Mouse (Mus musculus) CD4-positive, CD25-positive, alpha-beta regulatory T cell, adult 4 months (primary cell): ENCODE results near the gene Olfr904. TPM values are rescaled to one million over a fixed set of nuclear protein-coding genes. Genes with fewer than 3 reads are reported as not detected.
"Not testable (repeated sequence)": the region's sequence is repeated elsewhere in the genome, so short reads cannot be mapped to it uniquely, and the experiment has no call there.

Experiments used
- ATAC-seq: one replicate; pipeline ENCODE4 v1.8.0; 2017
- polyA plus RNA-seq, 2 experiments: library from polyadenylated mRNA; unstranded; fragments of 100-300 nt; shearing (Covaris generic); gene quantifications; one replicate each; pipeline ENCODE4 v1.2.1; 2017

Gene Olfr904
- polyA plus RNA-seq = not detected

GRCm38 (mm10) chr9:38462844-38463243 lies at the start of gene Olfr904:
TSS of gene Olfr904 (plus strand) at chr9:38463144.
- no peak for ATAC-seq

DNA sequence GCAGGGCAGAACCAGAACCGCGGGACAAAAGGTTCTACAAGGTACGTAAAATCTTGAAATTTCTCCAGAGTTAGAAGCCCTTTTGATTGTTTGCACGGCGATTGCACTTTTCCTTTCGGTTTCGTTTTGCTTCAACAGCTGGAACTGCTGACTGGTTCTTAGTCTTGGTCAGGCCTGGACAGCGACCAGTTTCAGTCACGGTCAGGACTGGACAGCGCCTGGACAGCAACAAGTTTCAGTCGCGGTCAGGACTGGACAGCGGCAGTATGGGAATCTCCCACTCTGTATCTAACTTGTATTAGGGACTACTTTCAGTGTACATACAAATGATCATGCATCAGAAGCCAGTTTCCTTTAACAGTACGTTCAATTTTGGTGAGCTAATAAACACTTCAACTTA lies 49.4 kb upstream of the Olfr904 start:
- not testable (repeated sequence) for ATAC-seq

DNA sequence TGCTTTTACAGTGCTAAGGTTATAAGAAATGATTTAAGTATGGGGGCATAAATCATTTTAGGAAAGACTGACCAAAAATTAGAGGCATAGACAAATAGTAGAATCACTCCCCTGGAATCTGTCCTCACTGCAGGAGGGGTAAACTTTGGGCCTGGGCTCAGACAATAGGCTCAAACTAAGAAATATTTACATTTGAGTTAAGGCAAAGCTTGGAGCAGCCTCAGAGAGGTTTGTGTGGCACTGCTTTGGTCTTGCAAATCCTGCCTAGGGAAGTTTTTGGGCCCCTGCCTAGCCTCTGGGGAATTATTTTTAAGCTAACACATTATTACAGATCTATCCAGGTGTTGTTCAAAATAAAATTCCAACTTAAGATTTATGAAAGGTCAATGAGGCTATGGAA lies 39.1 kb upstream of the Olfr904 start:
- ATAC-seq = no peak

DNA sequence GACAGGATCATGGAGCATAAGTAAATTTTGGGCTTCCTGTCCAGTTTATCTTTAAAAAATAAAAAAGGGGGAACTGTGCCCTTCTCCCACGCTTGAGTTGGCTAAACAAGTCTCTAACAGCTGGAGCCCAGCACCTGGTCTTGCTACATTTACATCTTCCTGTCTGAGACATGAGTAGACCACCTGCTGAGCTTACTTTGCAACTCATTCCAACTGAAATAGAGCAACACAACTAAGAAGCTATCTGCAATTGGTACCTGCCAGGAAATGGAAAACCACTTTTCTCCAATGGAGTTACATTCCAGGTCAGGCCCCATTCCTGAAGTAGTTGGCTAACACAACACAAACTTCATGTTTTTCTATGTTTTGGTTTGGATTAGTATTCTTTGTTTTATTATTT lies 35.9 kb upstream of the Olfr904 start:
- no peak for ATAC-seq

DNA sequence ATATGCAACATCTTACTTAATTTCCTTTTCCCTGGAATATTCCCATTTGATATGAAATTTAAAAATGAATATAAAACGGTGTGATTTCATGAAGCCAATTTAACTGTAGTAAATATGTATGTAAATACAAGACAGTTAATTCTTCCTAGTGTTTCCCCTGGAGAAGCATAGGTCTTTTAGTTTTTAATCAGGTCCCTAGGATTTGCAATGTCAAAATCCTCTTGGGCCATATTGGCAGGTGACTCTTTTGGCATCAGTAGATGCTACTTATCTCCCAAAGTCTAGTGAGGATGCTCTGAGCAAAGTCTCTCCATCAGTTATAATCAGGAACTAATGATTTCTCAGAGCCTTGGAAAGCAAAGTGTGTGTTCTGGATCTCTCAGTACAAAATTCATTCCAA lies 33.8 kb upstream of the Olfr904 start, which contains the start of gene Olfr901:
TSS of gene Olfr901 (plus strand) at position 301 of the 400 bp plus-strand sequence.
- no peak for ATAC-seq

GRCm38 (mm10) chr9:38447352-38447751 lies 15.6 kb upstream of the Olfr904 start, which contains the start of gene Olfr902:
TSS of gene Olfr902 (plus strand) at chr9:38447652.
- ATAC-seq = no peak

DNA sequence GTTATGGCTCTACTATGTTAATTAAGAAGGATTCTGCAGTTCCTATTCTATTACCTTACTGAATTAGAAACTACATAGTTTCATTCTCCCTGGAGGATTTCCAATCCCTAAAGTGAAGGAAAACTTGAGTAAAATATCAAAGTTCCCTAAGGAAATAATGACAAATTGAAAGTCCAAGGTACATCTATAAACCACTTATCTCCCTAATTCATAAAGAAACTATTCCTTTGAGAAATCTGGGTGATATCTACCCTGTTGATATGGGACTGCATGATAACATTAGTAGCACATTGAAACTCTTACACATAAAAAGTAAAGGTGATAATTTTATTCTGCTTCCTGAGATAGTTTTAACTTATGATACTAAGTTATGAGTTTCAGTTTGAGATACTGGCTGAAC lies 7.9 kb downstream of the Olfr904 start, which contains the start of gene Olfr905:
TSS of gene Olfr905 (plus strand) at position 301 of the 400 bp plus-strand sequence.
- no peak for ATAC-seq

DNA sequence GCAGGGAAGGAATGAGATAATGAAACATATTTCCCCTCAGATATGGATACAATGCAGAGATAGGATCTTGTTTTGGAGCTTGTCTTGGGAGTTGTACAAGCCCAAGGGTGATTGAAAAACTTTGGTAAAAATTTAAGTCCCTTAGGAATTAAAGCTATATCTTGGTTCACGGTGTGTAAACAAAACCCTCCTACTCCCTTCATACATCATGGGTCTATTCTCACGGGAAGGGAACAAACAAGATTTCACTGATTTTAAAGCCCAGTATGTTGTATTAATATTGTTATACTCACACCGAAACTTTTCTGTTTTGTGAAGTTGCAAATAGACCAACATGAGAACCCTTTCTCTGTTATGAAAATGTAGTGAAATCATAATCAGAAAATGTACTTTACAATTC lies 23.8 kb downstream of the Olfr904 start, which contains the start of gene Olfr906:
TSS of gene Olfr906 (plus strand) at position 301 of the 400 bp plus-strand sequence.
- no peak for ATAC-seq

DNA sequence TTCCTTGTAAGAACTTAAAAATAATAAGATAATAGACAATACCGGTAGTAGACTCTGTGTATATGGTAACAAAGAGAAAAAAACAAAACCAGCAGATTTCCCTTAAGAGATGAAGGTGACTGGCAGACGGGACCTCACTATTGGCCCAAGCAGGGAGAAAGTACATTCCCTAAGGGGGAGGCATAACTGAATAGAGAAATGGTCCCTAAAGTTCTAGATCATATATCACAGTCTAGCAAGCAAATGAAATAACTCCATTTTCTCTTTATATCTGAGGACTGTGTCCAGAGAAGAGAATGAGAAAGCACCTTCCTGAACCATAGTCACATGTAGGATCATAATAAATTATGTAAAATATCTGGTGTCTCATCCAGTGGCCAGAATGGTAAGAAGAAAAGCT lies 32.6 kb downstream of the Olfr904 start, which contains the start of gene Olfr907:
TSS of gene Olfr907 (plus strand) at position 301 of the 400 bp plus-strand sequence.
- ATAC-seq = no peak

DNA sequence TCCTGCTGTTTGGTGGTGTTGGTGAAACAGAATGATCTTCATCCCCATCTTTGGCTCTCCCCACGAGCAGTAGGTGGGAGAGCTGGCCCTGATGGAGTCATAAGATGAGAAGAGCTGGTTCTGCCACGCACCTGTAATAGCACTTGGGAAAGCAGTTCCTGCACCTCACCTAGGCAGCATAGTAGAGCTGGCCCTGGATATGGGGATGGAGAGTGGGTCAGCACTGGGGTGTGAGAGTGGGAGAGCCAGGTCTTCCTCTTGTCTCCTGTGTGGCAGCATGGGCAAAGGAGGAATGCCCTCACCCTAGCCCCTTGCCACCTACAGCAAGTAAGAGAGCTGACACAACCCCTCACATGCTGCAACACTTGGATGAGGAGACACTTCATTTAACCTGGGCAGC lies 49.4 kb downstream of the Olfr904 start:
- ATAC-seq = no peak

Other genes starting within 250 kb of the Olfr904 start
- gene Olfr894, start 245.1 kb upstream of the Olfr904 start, polyA plus RNA-seq = not detected
- gene Olfr143, start 210.4 kb upstream of the Olfr904 start, polyA plus RNA-seq = not detected
- not detected for gene Olfr895, start 195.3 kb upstream of the Olfr904 start, polyA plus RNA-seq
- not detected for gene Olfr896-ps1, start 172.0 kb upstream of the Olfr904 start, polyA plus RNA-seq
- not detected for gene Olfr25, start 134.1 kb upstream of the Olfr904 start, polyA plus RNA-seq
- not detected for gene Olfr898, start 114.7 kb upstream of the Olfr904 start, polyA plus RNA-seq
- not detected for gene Olfr250, start 96.2 kb upstream of the Olfr904 start, polyA plus RNA-seq
- gene Olfr251, start 86.1 kb upstream of the Olfr904 start, polyA plus RNA-seq = not detected
- not detected for gene Olfr147, start 61.4 kb upstream of the Olfr904 start, polyA plus RNA-seq
- gene Olfr901, start 33.7 kb upstream of the Olfr904 start, polyA plus RNA-seq = under 1 TPM in 1 of 2 experiments, not detected in 1; 0.12 TPM
- not detected for gene Olfr902, start 15.5 kb upstream of the Olfr904 start, polyA plus RNA-seq
- not detected for gene Olfr905, start 8.0 kb downstream of the Olfr904 start, polyA plus RNA-seq
- gene Olfr906, start 23.9 kb downstream of the Olfr904 start, polyA plus RNA-seq = not detected
- gene Olfr907, start 32.7 kb downstream of the Olfr904 start, polyA plus RNA-seq = not detected
- not detected for gene Olfr911-ps1, start 58.4 kb downstream of the Olfr904 start, polyA plus RNA-seq
- gene Olfr910, start 74.7 kb downstream of the Olfr904 start, polyA plus RNA-seq = not detected
- under 1 TPM; 0.10 to 0.28 TPM for gene Olfr912, start 117.0 kb downstream of the Olfr904 start, polyA plus RNA-seq
- gene Olfr913, start 129.6 kb downstream of the Olfr904 start, polyA plus RNA-seq = not detected
- not detected for gene Olfr914, start 142.0 kb downstream of the Olfr904 start, polyA plus RNA-seq
- gene Olfr916, start 196.7 kb downstream of the Olfr904 start, polyA plus RNA-seq = under 1 TPM in 1 of 2 experiments, not detected in 1; 0.11 TPM
- gene Olfr917, start 202.7 kb downstream of the Olfr904 start, polyA plus RNA-seq = not detected
- gene Olfr918, start 211.5 kb downstream of the Olfr904 start, polyA plus RNA-seq = under 1 TPM in 1 of 2 experiments, not detected in 1; 0.08 TPM
- gene Olfr919, start 240.5 kb downstream of the Olfr904 start, polyA plus RNA-seq = not detected